1 mouse cellular context compared by ENCODE assay signal in the genomic region with DNA sequence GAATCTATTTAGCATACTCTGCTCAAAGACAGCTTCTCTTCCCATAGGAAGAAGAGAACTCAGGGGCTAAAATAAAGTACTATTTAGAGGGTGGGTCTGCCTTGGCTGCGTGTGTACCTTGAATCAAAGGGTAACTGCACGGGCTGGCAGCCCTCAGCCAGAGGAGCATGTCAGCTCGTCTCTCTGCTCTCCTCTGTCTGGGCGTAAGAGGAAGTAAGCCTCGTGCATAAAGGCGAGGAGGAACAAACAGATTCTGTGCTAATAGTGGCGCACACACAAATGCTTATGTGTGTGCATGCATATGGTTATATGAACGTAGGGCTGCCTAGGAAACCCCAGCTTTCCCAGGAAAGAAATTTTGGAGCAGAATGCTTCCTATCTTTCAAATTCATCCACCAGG.
TF ChIP-seq lines count a peak whose summit lies in the region.

No protein-coding gene starts in this region.

TF ChIP-seq in CH12.LX, 34 proteins besides CTCF, POLR2A, EP300 and RAD21:
- TF ChIP-seq PAX5 (IDR thresholded peaks at IDR 0.05; ENCODE audit: low read length) (no peak), ZC3H11A (IDR thresholded peaks at IDR 0.05; ENCODE audit: low read depth, low read length) (no peak), HCFC1 (IDR thresholded peaks at IDR 0.05; ENCODE audit: low read depth, low read length) (no peak), ETS1 (conservative IDR thresholded peaks at IDR 0.05; ENCODE audit: low read depth, low read length) (no peak), USF1 (IDR thresholded peaks at IDR 0.05; ENCODE audit: low read depth, low read length) (no peak), SIN3A (IDR thresholded peaks at IDR 0.05; ENCODE audit: low read length) (no peak), UBTF (IDR thresholded peaks at IDR 0.05; ENCODE audit: low read depth, low read length) (no peak), TBP (conservative IDR thresholded peaks at IDR 0.05; ENCODE audit: low read depth, low read length) (no peak), TCF12 (IDR thresholded peaks at IDR 0.05; ENCODE audit: low read depth, low read length) (no peak), IRF4 (IDR thresholded peaks at IDR 0.05; ENCODE audit: low read depth, low read length) (no peak), NELFE (IDR thresholded peaks at IDR 0.05; ENCODE audit: low read depth, low read length) (no peak), CHD1 (IDR thresholded peaks at IDR 0.05; ENCODE audit: low read depth, low read length) (no peak), ZMIZ1 (IDR thresholded peaks at IDR 0.05; ENCODE audit: low read depth, low read length) (no peak), E2F4 (IDR thresholded peaks at IDR 0.05; ENCODE audit: insufficient replicate concordance, low read depth, low read length) (no peak), USF2 (conservative IDR thresholded peaks at IDR 0.05; ENCODE audit: low read depth, low read length) (no peak)
TF ChIP-seq in CH12.LX: peak in this region for 0.
